Mouse (Mus musculus): ENCODE measurements around the gene Trio. TPM values are rescaled to one million over a fixed set of nuclear protein-coding genes. Genes with fewer than 3 reads are reported as not detected.

The Trio gene
- total RNA-seq, 2 experiments from 2014 or later, result 187 to 198 TPM

- peak; percentile 53 to 57 for DNase-seq (ENCODE audit: extremely low spot score in 1 of 2, low spot score in 2 of 2)
- intact Hi-C loops (cut with DNase I), result no loop called here
Measured at GRCm38 (mm10) chr15:27997391-27997841, 28.2 kb downstream of the Trio start.

- intact Hi-C loops (cut with DNase I), result no loop called here
- no peak for DNase-seq (ENCODE audit: extremely low spot score in 1 of 2, low spot score in 2 of 2)
Measured at GRCm38 (mm10) chr15:27996750-27997149, 28.9 kb downstream of the Trio start.

DNA sequence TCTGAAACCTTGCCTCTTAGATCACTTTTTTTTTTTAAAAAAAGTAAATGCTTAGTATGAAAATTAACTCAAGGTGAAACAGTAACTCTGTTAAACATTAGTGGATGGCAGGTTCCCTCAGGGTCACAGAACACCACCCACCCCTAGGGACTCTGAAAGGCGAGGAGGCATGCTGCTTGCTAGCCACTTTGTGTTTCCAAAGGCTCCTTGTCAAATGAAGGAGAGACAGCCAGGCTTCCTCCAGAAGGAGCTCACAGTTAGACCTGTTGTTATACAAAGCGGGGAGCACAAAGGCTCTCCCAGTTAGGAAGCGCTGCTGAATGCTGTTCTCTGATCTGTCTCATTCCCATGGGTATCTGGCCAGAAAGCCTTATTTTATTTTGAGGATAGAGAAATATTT is 30.2 kb downstream of the Trio start:
- DNase-seq (ENCODE audit: extremely low spot score in 1 of 2, low spot score in 2 of 2), result no peak
- intact Hi-C loops (cut with DNase I), result no loop called here

- DNase-seq (ENCODE audit: extremely low spot score in 1 of 2, low spot score in 2 of 2), result no peak
- intact Hi-C loops (cut with DNase I), result no loop called here
Measured at GRCm38 (mm10) chr15:27994870-27995269, 30.8 kb downstream of the Trio start.

- intact Hi-C loops (cut with DNase I), result no loop called here
Measured at GRCm38 (mm10) chr15:27993528-27993927, 32.1 kb downstream of the Trio start.

GRCm38 (mm10) chr15:27992596-27992995 is 33.1 kb downstream of the Trio start:
- DNase-seq (ENCODE audit: extremely low spot score in 1 of 2, low spot score in 2 of 2), result no peak
- intact Hi-C loops (cut with DNase I), result no loop called here

More at GRCm38 (mm10) chr15:27993528-27993927, 32.1 kb downstream of the Trio start:
- DNase-seq (ENCODE audit: extremely low spot score in 1 of 2, low spot score in 2 of 2), result no peak

- intact Hi-C loops (cut with DNase I), result no loop called here
- no peak for DNase-seq (ENCODE audit: extremely low spot score in 1 of 2, low spot score in 2 of 2)
Measured at GRCm38 (mm10) chr15:27991892-27992593, 33.6 kb downstream of the Trio start.

DNA sequence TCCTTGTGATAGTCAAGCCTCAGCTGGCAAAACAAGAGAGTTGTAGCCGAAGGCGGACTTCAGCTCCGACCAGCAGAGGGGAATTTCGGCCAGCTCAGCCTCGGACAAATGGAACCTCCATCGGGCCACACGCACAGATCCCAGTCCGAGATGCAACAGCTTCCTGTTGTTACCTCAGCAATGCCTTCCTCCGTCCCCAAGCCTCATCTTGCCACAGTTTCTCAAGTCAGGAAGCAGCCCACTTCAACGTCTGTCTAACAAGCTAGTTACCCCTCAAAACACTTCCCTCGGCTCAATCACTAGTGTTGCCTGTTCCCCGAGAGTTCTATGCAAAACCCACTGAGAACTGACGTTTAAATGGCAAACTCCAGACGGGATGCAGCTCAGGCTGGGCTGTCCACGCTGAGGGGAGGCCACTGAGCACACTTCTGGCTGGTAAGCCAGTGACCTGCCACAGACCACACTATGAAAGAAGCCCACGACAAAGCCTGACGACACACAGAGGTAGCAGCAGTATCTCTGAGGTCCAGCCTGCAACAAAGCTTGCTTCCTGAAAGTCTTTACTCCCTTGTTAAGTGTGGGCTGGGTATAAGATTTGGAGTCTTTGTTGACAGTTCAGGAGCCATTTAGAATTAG is 34.5 kb downstream of the Trio start:
- intact Hi-C loops (cut with DNase I), result no loop called here
- DNase-seq (ENCODE audit: extremely low spot score in 1 of 2, low spot score in 2 of 2), result no peak

DNA sequence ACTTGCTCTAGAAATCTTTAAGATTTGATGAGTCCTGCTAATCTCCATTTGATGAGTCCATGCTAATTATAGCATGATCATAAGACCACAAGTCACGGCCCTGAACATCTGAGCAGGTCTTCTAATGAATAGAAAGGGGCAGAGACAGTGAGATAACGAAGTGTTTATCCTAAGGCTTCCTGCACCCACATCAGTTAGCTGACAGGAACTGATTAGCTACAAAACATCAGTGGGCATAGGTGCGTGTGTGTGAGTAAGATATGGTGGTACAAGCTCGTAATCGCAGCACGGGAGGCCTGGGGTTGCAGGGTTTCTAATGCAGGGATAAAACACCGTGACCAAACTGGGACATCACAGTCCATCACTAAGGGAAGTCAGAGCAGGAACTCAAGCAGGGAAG is 37.7 kb downstream of the Trio start:
- DNase-seq (ENCODE audit: extremely low spot score in 1 of 2, low spot score in 2 of 2), result no peak
- intact Hi-C loops (cut with DNase I), result no loop called here

DNA sequence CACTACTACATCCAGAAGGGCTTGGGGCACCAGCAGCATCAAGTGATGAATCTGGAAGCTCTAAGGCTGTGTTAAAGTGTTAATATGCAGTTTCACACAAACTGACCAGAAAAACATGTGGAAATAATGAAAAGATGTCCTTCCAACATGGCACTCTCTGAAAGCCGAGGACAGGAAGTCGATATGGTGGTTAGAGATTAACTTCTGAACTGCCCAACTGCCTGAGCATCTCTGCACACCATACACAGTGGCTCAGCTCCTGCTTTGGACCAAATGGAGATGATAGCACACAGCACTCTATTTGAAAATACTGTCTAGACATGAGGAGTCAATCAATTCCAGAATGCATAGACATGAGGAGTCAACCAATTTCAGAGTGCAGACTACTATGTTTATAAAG is 40.8 kb downstream of the Trio start:
- intact Hi-C loops (cut with DNase I), result no loop called here
- no peak for DNase-seq (ENCODE audit: extremely low spot score in 1 of 2, low spot score in 2 of 2)

DNA sequence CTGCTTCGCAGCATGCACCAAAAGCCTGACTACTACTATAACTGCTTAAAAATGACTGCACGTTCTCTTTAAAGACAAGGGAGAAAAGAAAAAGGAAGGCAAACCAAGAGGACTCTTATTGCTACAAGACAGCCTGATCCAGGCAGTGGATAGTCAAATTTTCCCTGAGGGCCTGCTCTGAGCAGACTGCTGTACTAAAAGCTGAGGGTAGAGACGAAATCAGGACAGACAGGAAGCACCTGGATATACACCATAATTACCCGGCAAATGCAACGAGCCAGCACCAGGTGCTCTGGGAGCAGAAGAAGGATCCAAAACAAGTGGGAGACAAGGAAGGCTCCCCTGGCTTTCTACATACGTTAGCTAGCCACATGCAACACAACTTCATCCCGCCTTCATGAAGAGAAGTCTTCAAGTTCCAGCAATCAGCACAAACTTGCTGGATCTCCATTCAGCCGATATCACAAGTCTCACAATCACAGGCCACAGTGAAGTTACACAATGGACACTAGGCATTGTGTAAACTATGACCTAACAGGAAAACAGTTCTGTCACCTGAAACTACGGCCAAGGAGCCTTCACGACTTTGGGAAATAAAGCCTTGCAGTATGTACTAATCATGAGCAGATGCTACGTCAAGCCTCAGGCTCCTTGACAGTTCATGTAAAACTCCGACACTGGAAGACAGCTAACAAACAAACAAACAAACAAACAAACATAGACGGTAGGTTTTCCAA is 43.7 kb downstream of the Trio start:
- no peak for DNase-seq (ENCODE audit: extremely low spot score in 1 of 2, low spot score in 2 of 2)
- intact Hi-C loops (cut with DNase I), result no loop called here

DNA sequence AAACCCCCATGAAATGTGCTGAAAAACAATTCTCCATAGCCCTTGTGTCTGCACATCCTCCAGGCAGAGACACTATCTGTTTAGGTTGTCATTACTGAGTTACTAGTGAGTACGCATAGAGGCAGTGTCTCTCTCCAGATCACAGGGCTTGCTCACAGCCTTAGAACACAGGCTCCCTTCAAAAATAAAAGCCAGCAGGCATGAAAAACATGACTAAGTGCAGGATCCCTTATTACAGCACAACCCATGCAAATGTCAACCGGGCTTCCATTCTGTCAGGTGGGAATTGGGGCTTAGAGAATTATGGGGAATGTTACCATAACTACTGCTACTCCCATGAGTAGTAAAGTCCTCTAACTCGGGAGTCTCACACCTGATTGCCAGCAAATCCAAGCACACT is 44.4 kb downstream of the Trio start:
- intact Hi-C loops (cut with DNase I), result no loop called here
- no peak for DNase-seq (ENCODE audit: extremely low spot score in 1 of 2, low spot score in 2 of 2)

- DNase-seq (ENCODE audit: extremely low spot score in 1 of 2, low spot score in 2 of 2), result no peak
- intact Hi-C loops (cut with DNase I), result no loop called here
Measured at GRCm38 (mm10) chr15:27980436-27980835, 45.2 kb downstream of the Trio start.

DNA sequence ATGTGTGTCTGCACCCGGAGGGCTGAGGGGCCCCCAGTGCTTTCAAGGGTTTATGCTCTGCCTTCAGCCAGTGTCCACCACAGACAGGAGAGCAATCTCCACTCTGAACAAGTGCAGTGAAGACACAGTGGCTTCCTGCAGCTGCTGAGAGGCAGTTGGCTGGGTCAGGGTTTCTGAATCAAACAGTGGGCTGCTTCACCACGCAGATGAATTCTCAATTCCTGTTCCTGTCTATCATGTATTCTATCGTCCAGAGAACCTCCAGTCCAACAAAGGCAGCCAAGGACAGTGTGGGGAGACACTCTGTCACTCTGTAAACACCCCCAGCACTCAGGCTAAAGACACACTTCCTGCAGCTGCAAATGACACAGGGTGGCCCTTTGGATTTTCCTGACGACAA is 48.7 kb downstream of the Trio start:
- DNase-seq (ENCODE audit: extremely low spot score in 1 of 2, low spot score in 2 of 2), result no peak
- intact Hi-C loops (cut with DNase I), result loop anchor here (5.0 kb wide), 1 partner anchor 45 kb away; no protein-coding TSS in a partner anchor

GRCm38 (mm10) chr15:27976366-27976765 is 49.3 kb downstream of the Trio start:
- intact Hi-C loops (cut with DNase I), result loop anchor here (5.0 kb wide), 1 partner anchor 46 kb away; no protein-coding TSS in a partner anchor
- no peak for DNase-seq (ENCODE audit: extremely low spot score in 1 of 2, low spot score in 2 of 2)

DNA sequence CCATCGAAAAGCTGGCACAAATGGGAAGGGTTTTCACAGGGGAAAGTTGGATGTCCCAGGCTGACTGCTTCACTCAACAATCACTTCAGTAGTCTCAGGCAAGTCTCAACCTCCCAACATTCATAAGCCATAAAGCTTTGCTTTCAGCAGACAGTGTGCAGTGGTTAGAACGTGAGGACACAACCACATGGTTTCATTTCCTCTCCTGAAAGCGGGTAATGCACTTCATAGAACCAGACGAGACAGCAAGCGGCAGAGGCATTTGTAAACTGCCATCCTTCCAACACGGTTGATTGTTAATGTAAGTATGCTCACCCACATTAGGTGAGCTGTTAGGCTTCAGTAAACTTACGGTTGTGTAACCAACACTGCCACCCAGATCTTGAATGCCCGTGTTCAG is 51.0 kb downstream of the Trio start:
- intact Hi-C loops (cut with DNase I), result loop anchor here (5.0 kb wide), 1 partner anchor 48 kb away; no protein-coding TSS in a partner anchor
- no peak for DNase-seq (ENCODE audit: extremely low spot score in 1 of 2, low spot score in 2 of 2)

DNA sequence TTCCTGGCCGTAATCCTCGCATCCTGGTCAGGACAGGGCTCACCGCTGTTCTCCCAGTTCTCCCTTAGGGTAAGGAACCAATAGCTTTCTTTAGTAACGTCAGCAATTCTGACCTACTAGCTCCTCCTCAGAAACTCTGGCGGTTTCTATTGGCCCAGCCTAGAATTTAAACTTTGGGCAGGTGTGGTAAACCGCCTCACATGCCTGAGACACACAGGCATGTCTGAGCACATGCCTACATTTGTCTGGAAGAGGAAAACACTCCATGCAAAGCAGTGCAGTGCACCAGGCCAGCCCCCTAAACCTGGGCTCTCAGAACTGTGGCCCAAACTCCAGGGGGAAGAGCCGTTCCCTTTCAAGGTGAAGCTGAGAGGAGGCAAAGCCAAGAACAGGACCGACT is 57.5 kb downstream of the Trio start:
- no peak for DNase-seq (ENCODE audit: extremely low spot score in 1 of 2, low spot score in 2 of 2)
- intact Hi-C loops (cut with DNase I), result no loop called here

GRCm38 (mm10) chr15:27967128-27967876 is 58.3 kb downstream of the Trio start:
- DNase-seq (ENCODE audit: extremely low spot score in 1 of 2, low spot score in 2 of 2), result no peak
- intact Hi-C loops (cut with DNase I), result no loop called here

GRCm38 (mm10) chr15:27964877-27965276 is 60.8 kb downstream of the Trio start:
- no peak for DNase-seq (ENCODE audit: extremely low spot score in 1 of 2, low spot score in 2 of 2)
- intact Hi-C loops (cut with DNase I), result no loop called here

Data from left cerebral cortex, postnatal 10 days (tissue).